Mouse (Mus musculus): ENCODE data around the gene Wfdc2.
"Not testable (repeated sequence)": the region's sequence is repeated elsewhere in the genome, so short reads cannot be mapped to it uniquely, and the experiment has no call there.

Wfdc2 gene

GRCm38 (mm10) chr2:164544454-164545097 lies 17.6 kb upstream of the Wfdc2 start:
- no peak for DNase-seq (ENCODE audit: low spot score in 2 of 2)

GRCm38 (mm10) chr2:164549338-164549737 lies 12.9 kb upstream of the Wfdc2 start:
- no peak for DNase-seq (ENCODE audit: low spot score in 2 of 2)

GRCm38 (mm10) chr2:164549963-164550894 lies 12.0 kb upstream of the Wfdc2 start:
- peak; percentile 46 to 54 for DNase-seq (ENCODE audit: low spot score in 2 of 2)

- no peak for DNase-seq (ENCODE audit: low spot score in 2 of 2)
Observed at GRCm38 (mm10) chr2:164550895-164551269, 11.3 kb upstream of the Wfdc2 start.

- DNase-seq (ENCODE audit: low spot score in 2 of 2), result no peak
Observed at GRCm38 (mm10) chr2:164551502-164551901, 10.7 kb upstream of the Wfdc2 start.

- peak; percentile 49 to 70 for DNase-seq (ENCODE audit: low spot score in 2 of 2)
Observed at GRCm38 (mm10) chr2:164558426-164558825, 3.8 kb upstream of the Wfdc2 start.

- no peak for DNase-seq (ENCODE audit: low spot score in 2 of 2)
Observed at GRCm38 (mm10) chr2:164558991-164559645, 3.1 kb upstream of the Wfdc2 start.

GRCm38 (mm10) chr2:164560106-164560505 lies 2.1 kb upstream of the Wfdc2 start:
- DNase-seq (ENCODE audit: low spot score in 2 of 2), result no peak

GRCm38 (mm10) chr2:164563339-164564038 lies 1.3 kb downstream of the Wfdc2 start:
- peak; percentile 65 to 71 for DNase-seq (ENCODE audit: low spot score in 2 of 2)

GRCm38 (mm10) chr2:164564346-164564745 lies 2.1 kb downstream of the Wfdc2 start:
- DNase-seq (ENCODE audit: low spot score in 2 of 2), result no peak

GRCm38 (mm10) chr2:164566997-164567396 lies 4.8 kb downstream of the Wfdc2 start:
- DNase-seq (ENCODE audit: low spot score in 2 of 2), result no peak

GRCm38 (mm10) chr2:164567460-164567859 lies 5.2 kb downstream of the Wfdc2 start:
- no peak for DNase-seq (ENCODE audit: low spot score in 2 of 2)

- not testable (repeated sequence) for DNase-seq (ENCODE audit: low spot score in 2 of 2)
Observed at GRCm38 (mm10) chr2:164573359-164573758, 11.1 kb downstream of the Wfdc2 start, which contains the start of gene Spint3. TSS of gene Spint3 (minus strand) at chr2:164573459.

GRCm38 (mm10) chr2:164585025-164585725 lies 23.0 kb downstream of the Wfdc2 start, which contains the start of gene Wfdc6a:
TSS of gene Wfdc6a (minus strand) at chr2:164585447.
- DNase-seq (ENCODE audit: low spot score in 2 of 2), result peak in 1 of 2 experiments; percentile 41

GRCm38 (mm10) chr2:164592014-164592413 lies 29.8 kb downstream of the Wfdc2 start:
- peak; percentile 40 to 48 for DNase-seq (ENCODE audit: low spot score in 2 of 2)

- no peak for DNase-seq (ENCODE audit: low spot score in 2 of 2)
Observed at GRCm38 (mm10) chr2:164593494-164593893, 31.3 kb downstream of the Wfdc2 start, which contains the start of gene Eppin. TSS of gene Eppin (minus strand) at chr2:164593594.

GRCm38 (mm10) chr2:164600179-164600578 lies 38.0 kb downstream of the Wfdc2 start:
- no peak for DNase-seq (ENCODE audit: low spot score in 2 of 2)

- DNase-seq (ENCODE audit: low spot score in 2 of 2), result no peak
Observed at GRCm38 (mm10) chr2:164603482-164603881, 41.3 kb downstream of the Wfdc2 start.

GRCm38 (mm10) chr2:164604411-164604810 lies 42.2 kb downstream of the Wfdc2 start:
- DNase-seq (ENCODE audit: low spot score in 2 of 2), result no peak

- DNase-seq (ENCODE audit: low spot score in 2 of 2), result no peak
Observed at GRCm38 (mm10) chr2:164608781-164609180, 46.6 kb downstream of the Wfdc2 start.

GRCm38 (mm10) chr2:164613471-164613870 lies 51.3 kb downstream of the Wfdc2 start, which contains the start of the genes Wfdc6b and Wfdc8:
TSS of gene Wfdc6b (plus strand) at chr2:164613522.
TSS of gene Wfdc8 (minus strand) at chr2:164613626.
- peak; percentile 31 to 52 for DNase-seq (ENCODE audit: low spot score in 2 of 2)
